8 mouse cellular contexts compared by ENCODE assay signal in genomic region chr16:15084753-15085728, GRCm38 (mm10).
DNase-seq lines count a peak whose midpoint lies in the region; ATAC-seq and TF ChIP-seq lines count a peak whose summit lies in the region.

No protein-coding gene starts in this region.

- no peak for TF ChIP-seq POLR2A in cortical plate, adult 2 months (IDR thresholded peaks at IDR 0.05; ENCODE audit: extremely low read depth, insufficient read depth, low read length)

- no peaks in the 10 kb centered on the region for H3K36me3 ChIP-seq in intestine, embryonic 14.5 days (ENCODE audit: control insufficient read depth, insufficient read depth, low read length)
- no peaks in the 10 kb centered on the region for H3K36me3 ChIP-seq in liver, embryonic 14.5 days (replicated peaks; ENCODE audit: control insufficient read depth, insufficient read depth, low read depth)

- H3K27ac ChIP-seq in cortical plate, adult 2 months (ENCODE audit: insufficient read depth, low read length): no peak overlapping the region
- H3K27ac ChIP-seq in intestine, embryonic 14.5 days (ENCODE audit: low read depth): peak overlapping the region; percentile 85
- H3K27ac ChIP-seq in liver, embryonic 14.5 days: no peak overlapping the region

- H3K4me2 ChIP-seq in intestine, embryonic 14.5 days (ENCODE audit: low read length): peak overlapping the region; percentile 51
- H3K4me2 ChIP-seq in liver, embryonic 14.5 days (ENCODE audit: low read depth): peak overlapping the region; percentile 38

- H3K27me3 ChIP-seq in intestine, embryonic 14.5 days (replicated peaks; ENCODE audit: control insufficient read depth, insufficient read depth, low read length): no peaks in the 10 kb centered on the region
- H3K27me3 ChIP-seq in liver, embryonic 14.5 days (ENCODE audit: control insufficient read depth, insufficient read depth, low read length): peaks cover 14% of the 10 kb centered on the region

- peak overlapping the region; percentile 34 for H3K4me3 ChIP-seq in cortical plate, adult 2 months (ENCODE audit: insufficient read depth, low read length)
- peak overlapping the region; percentile 35 for H3K4me3 ChIP-seq in intestine, embryonic 14.5 days (ENCODE audit: low read depth, low read length)
- peak overlapping the region in 1 of 2 experiments; percentile 33; a peak in 3 of 4 replicates for H3K4me3 ChIP-seq in liver, embryonic 14.5 days (ENCODE audit: insufficient read depth in 1 of 2, low read depth in 2 of 2, low read length in 2 of 2)

- peak; percentile 60 for DNase-seq in ZHBTc4 (ENCODE audit: low read depth, low spot score)
- peak; percentile 55 for DNase-seq in gastrocnemius, postnatal 25 days
- DNase-seq in intestine, embryonic 14.5 days (ENCODE audit: low spot score): peak; percentile 80
- no peak for DNase-seq in liver, embryonic 14.5 days (ENCODE audit: low read depth in 3 of 3, low spot score in 3 of 3)
- DNase-seq in ovary, adult 18-20 months (ENCODE audit: low spot score): peak; percentile 57
- no peak for DNase-seq in cerebellum, adult 11-12 months
- DNase-seq in cerebellum, postnatal 36 days: no peak

- no peaks in the 10 kb centered on the region for H3K4me1 ChIP-seq in cortical plate, adult 2 months (ENCODE audit: control insufficient read depth, insufficient read depth, low read length)
- peaks cover 13% of the 10 kb centered on the region; the same call in 1 of the 2 replicates for H3K4me1 ChIP-seq in intestine, embryonic 14.5 days (replicated peaks; ENCODE audit: control insufficient read depth, insufficient read depth, low read length)
- no peaks in the 10 kb centered on the region for H3K4me1 ChIP-seq in liver, embryonic 14.5 days (replicated peaks; ENCODE audit: control insufficient read depth in 2 of 2, insufficient read depth in 2 of 2, low read length in 1 of 2)

- no peak for TF ChIP-seq CTCF in cortical plate, adult 2 months (IDR thresholded peaks at IDR 0.05; ENCODE audit: extremely low read depth, insufficient read depth, low read length)
- TF ChIP-seq CTCF in liver, embryonic 14.5 days (IDR thresholded peaks at IDR 0.05; ENCODE audit: low read depth): no peak

- ATAC-seq in intestine, embryonic 14.5 days (replicated peaks; ENCODE audit: low FRiP score, low TSS enrichment, low read depth): peak; percentile 84
- no peak for ATAC-seq in liver, embryonic 14.5 days (ENCODE audit: insufficient read depth)

- TF ChIP-seq EP300 in liver, embryonic 14.5 days (IDR thresholded peaks at IDR 0.05; ENCODE audit: low read depth): no peak

- no peaks in the 10 kb centered on the region for H3K9me3 ChIP-seq in intestine, embryonic 14.5 days (ENCODE audit: control insufficient read depth, low read length)
- no peaks in the 10 kb centered on the region for H3K9me3 ChIP-seq in liver, embryonic 14.5 days (ENCODE audit: control insufficient read depth, low read length)

- H3K9ac ChIP-seq in intestine, embryonic 14.5 days (ENCODE audit: low read length): peak overlapping the region; percentile 48
- H3K9ac ChIP-seq in liver, embryonic 14.5 days (replicated peaks): no peak overlapping the region

- under 1% methylated on average over 56 of the region's 56 CpGs for WGBS in intestine, embryonic 14.5 days
- 1% methylated on average over 56 of the region's 56 CpGs for WGBS in liver, embryonic 14.5 days (ENCODE audit: insufficient replicate concordance)

Comparison
In these comparisons a context has a peak if more than half of its experiments do, and no peak if none do; other contexts are left out.
1. DNase-seq: peak in ZHBTc4 (single experiment), gastrocnemius, postnatal 25 days (single experiment), intestine, embryonic 14.5 days (single experiment) and ovary, adult 18-20 months (single experiment); none in liver, embryonic 14.5 days (0 of 3), cerebellum, adult 11-12 months (single experiment) and cerebellum, postnatal 36 days (0 of 2).